Mouse (Mus musculus) CD4-positive, CD25-positive, alpha-beta regulatory T cell, adult 2 months (primary cell): ENCODE data around the gene Gm20388.

ENCODE experiments used
- DNase-seq: peaks from one replicate; pipeline ENCODE4 v3.0.0-alpha.2; 2012; ENCODE audit warnings: low read depth, low spot score

Gene Gm20388

DNA sequence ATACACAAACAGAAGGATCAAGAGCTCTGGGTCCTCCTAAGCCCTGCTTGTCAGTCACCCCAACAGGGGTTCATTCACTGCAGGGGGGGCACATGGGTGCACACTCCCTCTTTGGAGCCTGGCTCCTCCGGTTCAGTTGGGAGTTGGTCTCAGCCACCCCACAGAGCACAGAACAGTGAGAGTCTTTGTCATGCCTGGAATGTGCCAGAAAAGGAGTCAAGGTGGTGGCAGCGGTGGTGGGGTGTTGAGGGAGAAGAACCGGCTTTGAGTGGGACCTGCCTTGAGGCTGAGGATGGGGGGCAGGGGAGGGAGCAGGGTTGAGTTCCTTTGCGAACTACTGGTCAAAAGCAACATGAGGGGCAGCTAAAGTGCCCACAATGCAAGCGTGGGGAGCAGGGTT lies 719.4 kb downstream of the Gm20388 start:
- no peak for DNase-seq

DNA sequence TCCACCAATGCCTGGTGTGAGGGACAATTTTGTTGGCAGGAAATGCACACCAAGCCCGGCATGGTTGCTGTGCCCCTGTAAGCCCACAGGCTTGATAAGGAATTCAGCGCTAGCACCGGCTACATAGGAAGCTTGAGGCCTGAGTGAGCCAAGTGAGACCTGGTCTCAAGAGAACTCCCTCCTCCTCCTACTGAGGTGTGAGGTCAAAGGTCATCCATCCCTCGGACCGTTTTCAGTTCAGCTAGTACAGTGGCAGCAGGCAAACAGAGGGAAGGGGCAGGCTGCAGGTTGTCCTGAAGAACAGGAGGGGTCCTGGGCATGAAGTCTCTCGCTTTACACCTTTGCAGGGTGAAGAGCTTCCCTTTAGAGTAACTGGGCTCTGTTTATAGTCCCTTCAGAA lies 720.2 kb downstream of the Gm20388 start:
- DNase-seq, result no peak

DNA sequence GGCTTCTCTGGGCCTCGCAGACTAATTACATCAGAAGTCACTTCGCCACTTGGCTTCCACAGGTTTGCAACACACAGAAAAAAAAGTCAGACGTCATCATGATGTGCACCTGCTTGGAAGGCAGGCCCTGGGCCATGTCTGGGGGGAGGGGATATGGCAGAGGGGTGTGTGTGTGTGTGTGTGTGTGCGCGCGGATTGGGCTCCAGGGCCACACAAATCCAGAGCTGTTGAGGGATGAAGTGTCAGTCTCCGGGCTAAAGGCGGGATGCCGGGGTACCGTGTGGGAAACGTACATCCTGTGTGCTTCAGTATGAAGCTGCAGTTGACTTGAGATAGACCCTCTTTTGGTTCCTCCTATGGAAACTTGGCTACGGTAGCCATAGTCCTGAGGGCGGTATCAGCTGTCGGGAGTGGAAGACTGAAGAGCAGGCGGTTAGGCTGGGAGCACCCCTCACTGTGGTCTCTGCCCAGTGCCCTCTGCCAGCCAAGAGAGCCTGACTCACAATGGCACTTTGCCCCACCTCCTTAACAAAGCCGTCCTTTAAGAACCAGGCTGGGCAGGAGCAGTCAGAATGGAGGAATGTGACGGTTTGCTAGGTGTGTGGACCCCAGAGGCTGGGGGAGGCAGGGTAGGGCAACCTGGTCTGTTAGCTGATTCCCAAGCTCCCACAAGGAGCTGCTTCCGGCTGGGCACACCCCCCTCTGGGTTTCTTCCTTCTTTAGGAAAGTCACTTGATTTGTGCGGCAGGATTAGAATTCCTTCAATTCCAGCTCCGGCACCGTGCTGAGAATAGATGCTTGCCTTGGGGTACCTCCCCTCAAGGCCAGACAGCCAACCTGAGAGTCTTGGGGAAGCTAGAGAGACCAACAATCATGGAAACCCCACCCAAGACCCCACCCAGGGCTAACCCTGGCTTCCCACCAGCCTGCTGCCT lies 721.1 kb downstream of the Gm20388 start:
- no peak for DNase-seq

GRCm38 (mm10) chr8:120632969-120633664 lies 722.5 kb downstream of the Gm20388 start:
- no peak for DNase-seq

DNA sequence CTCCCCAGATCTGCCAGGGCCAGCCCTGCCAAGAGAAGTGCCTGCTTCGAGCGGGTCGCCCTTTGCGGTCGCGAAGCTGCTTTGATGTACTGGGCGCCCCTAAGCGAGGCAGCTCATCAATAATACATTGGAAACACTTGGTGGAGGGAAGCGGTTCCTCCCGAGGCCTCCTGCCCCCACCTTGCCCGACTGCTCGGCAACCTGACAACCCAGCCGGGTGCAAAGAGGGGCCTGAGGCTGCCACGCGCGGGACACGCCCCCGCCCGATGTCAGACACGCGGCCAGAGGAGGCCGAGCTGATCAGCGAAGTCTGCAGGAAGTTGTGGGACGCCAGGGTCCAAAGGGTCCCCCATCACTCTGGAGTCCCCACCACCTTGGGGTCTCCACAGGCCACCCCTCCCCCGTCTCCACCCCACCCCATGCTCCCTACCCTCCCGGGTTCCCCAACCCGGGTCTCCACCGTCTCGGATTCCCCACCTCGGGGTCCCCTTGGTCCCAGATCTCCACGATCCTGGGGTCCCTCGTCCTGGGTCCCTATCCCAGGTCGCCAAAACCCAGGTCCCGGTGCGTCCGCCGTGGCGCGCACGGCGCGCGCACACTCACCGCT lies 723.1 kb downstream of the Gm20388 start:
- peak; percentile 35 for DNase-seq

DNA sequence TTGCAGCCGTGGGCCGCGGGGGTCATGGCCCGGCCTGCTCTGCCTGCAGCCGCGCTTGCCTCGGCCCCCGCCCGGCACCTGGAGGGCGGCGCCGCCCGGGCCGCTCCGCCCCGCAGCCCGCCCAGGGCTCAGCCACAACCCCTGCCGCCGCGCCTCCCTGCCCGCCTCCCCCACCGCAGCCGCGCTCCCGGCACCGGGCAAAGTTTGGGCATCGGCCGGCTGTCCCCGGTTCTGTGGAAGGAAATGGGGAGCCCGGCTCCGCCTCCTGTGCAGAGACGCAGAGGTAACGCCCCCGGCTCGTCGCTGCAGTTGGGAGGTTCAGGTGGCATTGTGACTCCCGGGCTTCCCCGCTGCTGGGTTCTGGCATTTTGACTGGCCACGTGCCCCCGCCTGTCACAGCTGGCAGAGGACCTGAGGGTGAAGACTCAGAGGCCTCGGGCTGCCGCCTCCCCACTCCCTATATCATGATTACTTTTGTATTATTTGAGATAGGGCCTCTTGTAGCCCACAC lies 723.7 kb downstream of the Gm20388 start:
- DNase-seq, result peak; percentile 80

GRCm38 (mm10) chr8:120641245-120641644 lies 730.6 kb downstream of the Gm20388 start:
- DNase-seq, result no peak

- DNase-seq, result peak; percentile 33
These were observed 731.5 kb downstream of the Gm20388 start for GRCm38 (mm10) chr8:120642031-120642662.

- no peak for DNase-seq
These were observed 734.0 kb downstream of the Gm20388 start for GRCm38 (mm10) chr8:120644663-120645062.

DNA sequence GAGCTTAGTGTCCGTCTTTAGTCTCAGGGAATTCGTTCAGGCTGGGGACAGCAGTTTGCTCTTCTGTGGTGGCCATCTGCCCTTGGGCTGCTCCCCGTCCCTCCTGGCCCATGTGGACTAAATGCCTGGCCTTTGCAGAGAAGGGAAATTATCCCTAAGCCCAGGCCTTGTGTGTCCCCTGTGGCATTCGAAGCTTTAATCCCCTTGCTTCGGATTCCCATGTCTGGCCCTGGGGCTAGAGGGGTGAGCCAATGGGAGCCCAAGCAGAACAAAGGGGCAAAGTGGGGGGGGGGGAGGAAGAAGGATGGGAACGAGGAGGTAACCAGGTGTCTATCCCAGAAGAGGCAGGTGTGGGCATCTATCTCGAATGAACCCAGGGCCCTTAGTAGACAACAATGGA lies 736.9 kb downstream of the Gm20388 start, which contains the start of gene 1190005I06Rik:
TSS of gene 1190005I06Rik (minus strand) at position 101 of the 400 bp plus-strand sequence.
- no peak for DNase-seq

- DNase-seq, result no peak
These were observed 745.8 kb downstream of the Gm20388 start for GRCm38 (mm10) chr8:120656322-120657052.

DNA sequence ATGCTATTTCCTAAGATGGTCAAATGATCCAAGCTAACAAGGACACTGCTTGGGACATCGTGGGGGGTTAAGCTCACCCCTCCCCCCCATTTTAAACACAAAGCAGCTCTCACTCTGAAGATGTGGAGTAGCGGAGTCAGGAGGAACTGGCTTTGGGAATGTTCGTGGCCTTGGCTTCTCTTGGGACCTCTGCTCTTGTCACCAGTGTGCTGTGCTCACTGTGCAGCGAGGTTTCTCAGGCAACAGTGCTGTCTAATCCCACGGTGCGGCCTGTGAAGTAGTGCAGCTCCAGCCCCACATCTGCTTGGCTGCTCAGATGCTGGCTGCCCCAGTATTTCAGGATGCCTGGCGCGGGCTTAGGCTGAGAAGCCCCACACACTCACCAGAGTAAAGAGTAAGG lies 746.8 kb downstream of the Gm20388 start:
- no peak for DNase-seq

DNA sequence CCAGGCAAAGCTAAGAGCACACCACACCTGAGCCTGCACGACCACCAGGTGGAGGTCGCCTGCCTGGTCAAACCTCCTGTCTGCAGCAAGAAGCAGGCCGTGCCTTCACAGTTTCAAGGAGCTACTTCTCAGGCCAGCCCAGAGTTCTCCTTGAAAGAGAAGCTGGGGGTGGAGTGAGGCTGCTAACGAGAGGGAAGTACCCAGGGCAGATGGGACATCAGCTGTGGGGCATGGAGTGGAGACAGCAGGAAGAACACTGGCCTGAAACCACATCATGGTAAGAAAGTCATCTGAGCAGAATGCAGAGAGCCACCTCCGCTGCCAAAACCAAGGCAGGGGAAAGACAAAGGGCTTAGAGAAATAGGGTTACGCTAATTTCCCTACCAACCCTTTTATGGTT lies 753.9 kb downstream of the Gm20388 start:
- no peak for DNase-seq

DNA sequence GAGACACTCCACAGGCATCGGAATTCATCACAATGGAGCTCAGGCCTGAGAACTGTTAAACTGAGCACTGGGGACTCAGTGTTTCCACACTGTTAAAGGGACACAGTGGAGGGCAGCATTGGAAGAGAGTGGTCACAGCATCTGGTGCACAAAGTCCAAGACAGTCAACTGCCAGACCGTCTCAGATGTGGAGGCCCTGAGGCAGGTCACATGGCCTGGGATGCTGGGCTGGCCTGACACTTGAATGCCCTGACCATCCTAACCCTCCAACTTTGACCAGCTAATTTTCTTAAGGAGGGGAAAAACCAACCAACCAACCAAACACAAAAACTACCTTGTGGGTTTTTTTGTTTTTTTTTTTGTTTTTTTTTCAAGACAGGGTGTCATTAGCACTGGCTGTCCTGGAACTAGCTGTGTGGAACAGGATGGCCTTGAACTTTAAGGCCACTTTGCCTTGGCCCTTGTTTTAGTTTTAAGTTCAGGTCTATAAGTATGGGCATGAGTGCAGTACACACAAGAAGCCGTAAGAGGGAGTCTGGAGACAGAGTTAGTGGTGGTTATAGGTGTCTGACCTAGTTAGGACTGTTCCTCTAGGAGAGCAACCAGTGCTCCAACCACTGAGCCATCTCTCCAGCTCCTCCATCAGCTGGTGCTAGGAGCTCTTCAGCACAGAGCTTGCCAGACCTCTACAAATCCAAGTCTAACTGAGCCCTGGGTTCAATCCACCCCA lies 755.2 kb downstream of the Gm20388 start:
- peak; percentile 35 for DNase-seq

DNA sequence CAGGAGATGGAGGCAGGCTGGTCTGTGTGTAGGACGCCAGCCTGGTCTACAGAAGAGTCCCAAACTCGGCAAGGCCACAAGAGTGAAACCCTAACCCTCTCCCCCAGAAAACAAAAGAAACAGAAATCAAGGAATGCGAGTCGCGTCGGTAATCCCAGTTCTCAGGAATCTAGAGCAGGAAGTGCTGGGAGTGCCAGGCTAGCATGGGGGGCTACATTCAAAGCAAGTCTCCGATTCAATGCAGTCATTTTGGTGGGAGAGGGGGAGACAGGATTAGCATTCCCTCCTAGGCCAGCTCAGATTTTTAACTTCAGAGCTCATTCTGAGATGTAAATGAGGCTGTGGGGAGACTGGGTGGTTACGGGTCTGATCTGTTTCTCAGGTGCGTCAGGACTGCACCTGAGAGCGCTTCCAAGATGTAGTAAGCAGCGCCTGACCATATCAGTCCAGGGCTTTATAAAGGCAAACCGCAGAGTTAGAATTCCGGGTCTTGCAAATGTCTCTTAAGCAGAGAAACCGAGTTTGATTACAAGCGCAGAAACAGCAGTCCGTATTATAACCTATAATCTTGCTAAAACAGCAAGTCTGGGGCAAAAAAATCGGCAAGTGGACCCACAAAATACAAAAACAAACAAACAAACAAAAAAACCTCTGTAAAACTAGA lies 756.3 kb downstream of the Gm20388 start:
- no peak for DNase-seq

- peak; percentile 97 for DNase-seq
These were observed 757.1 kb downstream of the Gm20388 start, which contains the start of the genes Gm27021 and Cox4i1 for GRCm38 (mm10) chr8:120667561-120668373. TSS of gene Gm27021 (minus strand) at chr8:120668079. TSS of gene Cox4i1 (plus strand) at chr8:120668222.

DNA sequence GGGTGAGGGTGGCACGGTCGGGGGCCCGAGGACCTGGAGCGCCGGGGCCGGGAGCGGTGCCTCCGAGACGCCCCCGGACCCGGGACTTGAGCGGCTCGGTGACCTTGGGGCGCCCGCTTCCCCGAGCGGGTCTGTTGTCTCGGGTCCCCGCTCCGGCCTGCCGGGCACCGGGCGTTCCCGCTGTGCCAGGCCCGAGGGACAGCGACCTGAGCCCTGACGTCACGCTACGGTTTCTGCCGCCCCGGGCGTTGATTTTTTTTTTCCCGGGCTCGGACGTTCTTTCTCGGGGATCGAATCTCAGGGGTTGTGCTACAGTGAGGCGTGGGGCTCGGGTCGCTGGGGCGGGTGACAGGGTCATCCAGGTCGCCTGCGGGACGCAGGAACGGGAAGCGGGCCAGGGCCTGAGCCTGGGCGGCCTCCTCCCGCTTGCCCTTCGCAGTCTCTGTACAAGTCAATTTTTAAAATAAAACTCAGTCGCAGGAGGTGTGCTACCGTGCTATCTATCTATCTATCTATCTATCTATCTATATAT lies 757.8 kb downstream of the Gm20388 start, which contains the start of gene Emc8:
TSS of gene Emc8 (minus strand) at position 200 of the 532 bp plus-strand sequence.
- DNase-seq, result no peak

- DNase-seq, result no peak
These were observed 761.1 kb downstream of the Gm20388 start for GRCm38 (mm10) chr8:120671775-120672174.
